Comparison of ENCODE assay signal across 8 mouse cellular contexts in genomic region chr2:120027950-120028331, GRCm38 (mm10). TPM values are rescaled to one million over a fixed set of nuclear protein-coding genes. Genes with fewer than 3 reads are reported as not detected.
A peak's percentile ranks its signal among the peaks of the same experiment; 100 is the strongest.
DNase-seq lines count a peak whose midpoint lies in the region; ATAC-seq and TF ChIP-seq lines count a peak whose summit lies in the region.

No protein-coding gene starts in this region.

- no peak for ATAC-seq in erythroblast, adult 5-6 weeks (replicated peaks; ENCODE audit: low FRiP score, poor library complexity, severe bottlenecking)
- peak; percentile 13 for ATAC-seq in forebrain, embryonic 11.5 days (replicated peaks; ENCODE audit: low FRiP score)
- no peak for ATAC-seq in liver, embryonic 15.5 days (ENCODE audit: insufficient read depth)

- WGBS in forebrain, embryonic 11.5 days: 55% methylated on average over 3 of the region's 3 CpGs
- WGBS in liver, embryonic 15.5 days (ENCODE audit: insufficient replicate concordance): 40% methylated on average over 3 of the region's 3 CpGs

- H3ac ChIP-seq in C2C12 (ENCODE audit: control insufficient read depth, insufficient read length, low read depth): peak overlapping the region; percentile 59

- TF ChIP-seq CTCF in C2C12 (IDR thresholded peaks at IDR 0.05; ENCODE audit: control insufficient read depth, insufficient read depth, insufficient read length): no peak

- no peaks in the 10 kb centered on the region for H3K27me3 ChIP-seq in erythroblast, embryonic 14.5 days (ENCODE audit: control insufficient read depth)
- no peaks in the 10 kb centered on the region for H3K27me3 ChIP-seq in C2C12 (ENCODE audit: control insufficient read depth, insufficient read depth, insufficient read length)
- H3K27me3 ChIP-seq in forebrain, embryonic 11.5 days (ENCODE audit: control insufficient read depth, insufficient read depth, low read length): no peaks in the 10 kb centered on the region
- no peaks in the 10 kb centered on the region for H3K27me3 ChIP-seq in liver, embryonic 15.5 days

- H3K4me3 ChIP-seq in erythroblast, embryonic 14.5 days (replicated peaks): peak overlapping the region; percentile 83
- H3K4me3 ChIP-seq in C2C12 (ENCODE audit: insufficient read depth, poor library complexity, severe bottlenecking): peak overlapping the region; percentile 60
- peak overlapping the region; percentile 84 for H3K4me3 ChIP-seq in forebrain, embryonic 11.5 days (ENCODE audit: low read depth, low read length)
- H3K4me3 ChIP-seq in liver, embryonic 15.5 days (replicated peaks): peak overlapping the region; percentile 79

- H3K4me2 ChIP-seq in forebrain, embryonic 11.5 days (ENCODE audit: low read depth, low read length, severe bottlenecking): peak overlapping the region; percentile 71
- H3K4me2 ChIP-seq in liver, embryonic 15.5 days: peak overlapping the region; percentile 97

- H3K79me3 ChIP-seq in C2C12 (ENCODE audit: low read depth): no peaks in the 10 kb centered on the region

- H3K36me3 ChIP-seq in erythroblast, embryonic 14.5 days (ENCODE audit: control insufficient read depth): peaks cover 25% of the 10 kb centered on the region
- H3K36me3 ChIP-seq in C2C12 (ENCODE audit: control insufficient read depth, insufficient read depth): peaks cover 3% of the 10 kb centered on the region
- H3K36me3 ChIP-seq in forebrain, embryonic 11.5 days (ENCODE audit: control insufficient read depth, insufficient read depth, low read length): no peaks in the 10 kb centered on the region; the same call in 1 of the 2 replicates
- H3K36me3 ChIP-seq in liver, embryonic 15.5 days (replicated peaks): no peaks in the 10 kb centered on the region; the same call in 1 of the 2 replicates

- peak overlapping the region; percentile 39 for H3K27ac ChIP-seq in forebrain, embryonic 11.5 days (ENCODE audit: low read depth, low read length)
- H3K27ac ChIP-seq in liver, embryonic 15.5 days (replicated peaks): peak overlapping the region; percentile 83

- peaks cover 33% of the 10 kb centered on the region for H3K4me1 ChIP-seq in erythroblast, embryonic 14.5 days (ENCODE audit: control insufficient read depth)
- peaks cover 6% of the 10 kb centered on the region; the same call in 1 of the 2 replicates for H3K4me1 ChIP-seq in forebrain, embryonic 11.5 days (replicated peaks; ENCODE audit: control insufficient read depth, insufficient read depth, low read length)
- peaks cover 36% of the 10 kb centered on the region for H3K4me1 ChIP-seq in liver, embryonic 15.5 days (replicated peaks)

- peak overlapping the region; percentile 90 for H3K9ac ChIP-seq in forebrain, embryonic 11.5 days (ENCODE audit: low read length)
- peak overlapping the region; percentile 82 for H3K9ac ChIP-seq in liver, embryonic 15.5 days

- H3K79me2 ChIP-seq in C2C12 (ENCODE audit: control insufficient read depth, insufficient read depth): no peaks in the 10 kb centered on the region

- DNase-seq in forebrain, embryonic 11.5 days (ENCODE audit: low spot score): no peak
- DNase-seq in left cerebral cortex, adult 9 months (ENCODE audit: low spot score in 2 of 2): no peak
- no peak for DNase-seq in spleen, postnatal 14 days (ENCODE audit: low spot score in 2 of 2)
- no peak for DNase-seq in Muller cell, postnatal 12 days (ENCODE audit: inconsistent ontology term)

- no peaks in the 10 kb centered on the region for H3K9me3 ChIP-seq in erythroblast, embryonic 14.5 days (ENCODE audit: control insufficient read depth, low read length)
- no peaks in the 10 kb centered on the region for H3K9me3 ChIP-seq in forebrain, embryonic 11.5 days (ENCODE audit: control insufficient read depth, low read length)
- H3K9me3 ChIP-seq in liver, embryonic 15.5 days (replicated peaks): no peaks in the 10 kb centered on the region

TF ChIP-seq in C2C12, 6 proteins besides CTCF, POLR2A, EP300 and RAD21:
- no peak for TF ChIP-seq MYOG (IDR thresholded peaks at IDR 0.05; ENCODE audit: control insufficient read depth, extremely low read depth, insufficient read length)
- TF ChIP-seq FOSL1 (IDR thresholded peaks at IDR 0.05; ENCODE audit: insufficient read depth, low read length, poor library complexity, severe bottlenecking): no peak
- no peak for TF ChIP-seq CEBPB (IDR thresholded peaks at IDR 0.05; ENCODE audit: low read depth)
- TF ChIP-seq MAX (IDR thresholded peaks at IDR 0.05): no peak
- no peak for TF ChIP-seq MYOD1 (IDR thresholded peaks at IDR 0.05; ENCODE audit: control insufficient read depth, insufficient read length, low read depth)
- no peak for TF ChIP-seq USF1 (IDR thresholded peaks at IDR 0.05; ENCODE audit: low read depth)

RNA-seq across cellular contexts. Expression of gene Gm28042, which starts 0.6 kb away (rescaled TPM):
- 0.01 TPM in 1 of 2 replicates, not detected in the other for polyA plus RNA-seq in erythroblast, embryonic 14.5 days (2012)
- 0.96 TPM in 1 of 2 replicates, not detected in the other for total RNA-seq in erythroblast, adult 5-6 weeks (2015; ENCODE audit: low replicate concordance)
- 2.0 TPM in 1 of 2 replicates, not detected in the other for total RNA-seq in erythroblast, adult 5-6 weeks (2017; ENCODE audit: low replicate concordance)
- polyA plus RNA-seq in C2C12 (2012; fragmentation: generic; extraction: Trizol): 0.73 TPM
- polyA plus RNA-seq in forebrain, embryonic 11.5 days (2014; fragmentation: Nextera tagmentation; extraction: Ambion mirVana): 4.8 and 6.6 TPM in 2 replicates
- polyA plus RNA-seq in liver, embryonic 15.5 days (2015; fragmentation: Nextera tagmentation; extraction: Ambion mirVana): 0.43 and 0.54 TPM in 2 replicates

RNA-seq across cellular contexts. Expression of gene Jmjd7, which starts 0.7 kb away (rescaled TPM):
- polyA plus RNA-seq in erythroblast, embryonic 14.5 days (2012): 0.44 and 0.82 TPM in 2 replicates
- total RNA-seq in erythroblast, adult 5-6 weeks (2015; ENCODE audit: low replicate concordance): 1.5 TPM in 1 of 2 replicates, not detected in the other
- 2.4 TPM in 1 of 2 replicates, not detected in the other for total RNA-seq in erythroblast, adult 5-6 weeks (2017; ENCODE audit: low replicate concordance)
- polyA plus RNA-seq in C2C12 (2012; fragmentation: generic; extraction: Trizol): 8.1 TPM
- 18.6 and 21.6 TPM in 2 replicates for polyA plus RNA-seq in forebrain, embryonic 11.5 days (2014; fragmentation: Nextera tagmentation; extraction: Ambion mirVana)
- polyA plus RNA-seq in liver, embryonic 15.5 days (2015; fragmentation: Nextera tagmentation; extraction: Ambion mirVana): 4.7 and 6.0 TPM in 2 replicates

RNA-seq across cellular contexts. Expression of gene Pla2g4b, which starts 5.3 kb away (rescaled TPM):
- 0.30 and 0.55 TPM in 2 replicates for polyA plus RNA-seq in erythroblast, embryonic 14.5 days (2012)
- 0.63 TPM in 1 of 2 replicates, not detected in the other for total RNA-seq in erythroblast, adult 5-6 weeks (2015; ENCODE audit: low replicate concordance)
- 3.0 and 5.0 TPM in 2 replicates for total RNA-seq in erythroblast, adult 5-6 weeks (2017; ENCODE audit: low replicate concordance)
- 0.56 TPM for polyA plus RNA-seq in C2C12 (2012; fragmentation: generic; extraction: Trizol)
- polyA plus RNA-seq in forebrain, embryonic 11.5 days (2014; fragmentation: Nextera tagmentation; extraction: Ambion mirVana): 1.5 and 1.8 TPM in 2 replicates
- polyA plus RNA-seq in liver, embryonic 15.5 days (2015; fragmentation: Nextera tagmentation; extraction: Ambion mirVana): 0.08 and 0.21 TPM in 2 replicates

RNA-seq across cellular contexts. Expression of gene Mapkbp1, which starts 55.4 kb away (rescaled TPM):
- 0.02 TPM in 2 replicates for polyA plus RNA-seq in erythroblast, embryonic 14.5 days (2012)
- total RNA-seq in erythroblast, adult 5-6 weeks (2015; ENCODE audit: low replicate concordance): 0.38 and 3.3 TPM in 2 replicates
- total RNA-seq in erythroblast, adult 5-6 weeks (2017; ENCODE audit: low replicate concordance): 2.0 and 3.5 TPM in 2 replicates
- 5.4 TPM for polyA plus RNA-seq in C2C12 (2012; fragmentation: generic; extraction: Trizol)
- polyA plus RNA-seq in forebrain, embryonic 11.5 days (2014; fragmentation: Nextera tagmentation; extraction: Ambion mirVana): 3.9 and 5.3 TPM in 2 replicates
- 0.22 and 0.24 TPM in 2 replicates for polyA plus RNA-seq in liver, embryonic 15.5 days (2015; fragmentation: Nextera tagmentation; extraction: Ambion mirVana)
